Mouse (Mus musculus) liver, postnatal 0 days (tissue): ENCODE results near the gene Hoxc8. TPM values are rescaled to one million over a fixed set of nuclear protein-coding genes. Genes with fewer than 3 reads are reported as not detected.

Source experiments
- ATAC-seq: fragments of 200-750 bp; cut with Nextera tagmentation; 2 replicates; pipeline ENCODE4 v1.8.0; 2017; ENCODE audit warnings: mild to moderate bottlenecking, moderate library complexity
- DNase-seq: peaks from one replicate; pipeline ENCODE4 v3.0.0-alpha.2; 2016
- H3K27ac ChIP-seq: fragments of 300-500 bp; sonication (generic); 2 replicates; pipeline ENCODE4 v1.5.1; 2014; ENCODE audit warnings: antibody characterized with exemption, moderate library complexity, mild to moderate bottlenecking, low read depth
- H3K27me3 ChIP-seq: fragments of 300-500 bp; sonication (generic); 2 replicates; pipeline ENCODE4 v1.6.1; 2014; ENCODE audit warnings: low read length, control low read depth, mixed read lengths; ENCODE audit not compliant: insufficient read depth
- H3K36me3 ChIP-seq: fragments of 300-500 bp; sonication (generic); replicated peaks from 2 replicates; pipeline ENCODE4 v1.6.1; 2014; ENCODE audit warnings: mild to moderate bottlenecking, control low read depth, low read length, moderate library complexity, mixed read lengths; ENCODE audit not compliant: insufficient read depth
- H3K4me1 ChIP-seq: fragments of 300-500 bp; sonication (generic); 2 replicates; pipeline ENCODE4 v1.6.1; 2014; ENCODE audit warnings: antibody characterized with exemption, mild to moderate bottlenecking, control low read depth; ENCODE audit not compliant: insufficient read depth
- H3K4me2 ChIP-seq: fragments of 300-500 bp; sonication (generic); 2 replicates; pipeline ENCODE4 v1.6.1; 2014; ENCODE audit warnings: low read depth, mild to moderate bottlenecking, low read length, moderate library complexity, mixed read lengths
- H3K4me3 ChIP-seq: fragments of 300-500 bp; sonication (generic); 2 replicates; pipeline ENCODE4 v1.5.1; 2014; ENCODE audit warnings: low read depth, low read length
- H3K9ac ChIP-seq: fragments of 300-500 bp; sonication (generic); replicated peaks from 2 replicates; pipeline ENCODE4 v1.6.1; 2014; ENCODE audit warnings: mild to moderate bottlenecking, moderate library complexity
- H3K9me3 ChIP-seq: fragments of 300-500 bp; sonication (generic); 2 replicates; pipeline ENCODE4 v1.6.1; 2016; ENCODE audit warnings: mild to moderate bottlenecking, control low read depth, low read length, mixed read lengths
- CTCF ChIP-seq: sonication (generic); IDR thresholded peaks from 2 replicates; pipeline ENCODE4 v1.5.1; 2016; ENCODE audit warnings: antibody characterized with exemption, low read depth
- EP300 ChIP-seq: IDR thresholded peaks from 2 replicates; pipeline ENCODE4 v1.6.1; 2016; ENCODE audit warnings: antibody characterized with exemption, low read depth, mild to moderate bottlenecking
- WGBS: fragments of 180-500 bp; shearing (Covaris S2); extraction: QIAGEN DNeasy Blood & Tissue Kit; methylation state at CpG from one replicate; pipeline ENCODE4 v1.1.7; 2014; ENCODE audit not compliant: insufficient replicate concordance; 5-methylcytosine and 5-hydroxymethylcytosine counted together
- polyA plus RNA-seq: library from polyadenylated mRNA; unstranded; fragments of >200 nt; fragmentation: Nextera tagmentation; extraction: Ambion mirVana; gene quantifications from 2 replicates; pipeline ENCODE4 v1.2.1, GENCODE M21; 2015

Gene Hoxc8
- polyA plus RNA-seq, 1 experiment from 2014 or later, result not detected

DNA sequence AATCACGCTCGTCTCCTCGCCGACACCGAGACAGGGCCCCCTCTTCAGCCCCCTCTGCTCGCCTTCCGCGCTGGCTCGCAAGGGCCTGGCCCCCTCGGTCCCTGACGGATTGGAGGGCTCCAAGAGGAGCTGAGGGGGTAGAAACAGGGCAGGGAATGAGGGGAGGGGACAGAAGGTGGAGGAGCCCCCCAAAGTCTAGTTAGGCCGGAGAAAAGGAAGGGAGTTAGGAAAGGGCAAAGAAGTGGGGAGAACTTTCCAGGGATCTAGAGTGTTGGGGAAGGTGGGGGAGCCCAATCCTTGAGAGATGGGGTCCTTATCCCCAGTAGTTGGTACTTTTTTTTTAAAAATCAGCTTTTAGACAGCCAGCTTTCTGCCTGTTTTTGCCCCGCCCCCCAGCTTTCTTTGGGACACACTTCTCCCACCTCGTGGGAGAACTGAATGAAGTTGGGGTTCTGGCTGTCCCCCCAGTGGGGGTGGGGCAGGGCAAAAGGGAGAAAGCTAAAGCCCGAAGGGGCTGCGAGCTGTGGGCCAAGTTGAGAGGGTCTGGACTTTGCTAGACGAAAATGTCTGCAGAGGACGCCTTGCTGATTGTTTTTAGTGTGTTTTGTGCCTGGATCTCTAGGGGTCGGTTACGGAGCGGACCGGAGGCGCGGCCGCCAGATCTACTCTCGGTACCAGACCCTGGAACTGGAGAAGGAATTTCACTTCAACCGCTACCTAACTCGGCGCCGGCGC is 19.9 kb downstream of the Hoxc8 start:
- Histone ChIP-seq H3K27me3 (peaks cover 99% of the 10 kb centered on the region), H3K4me3 (no peak overlapping the region), H3K9ac (no peak overlapping the region), H3K4me1 (no peaks in the 10 kb centered on the region), H3K4me2 (no peak overlapping the region), H3K9me3 (no peaks in the 10 kb centered on the region), H3K27ac (no peak overlapping the region), H3K36me3 (no peaks in the 10 kb centered on the region)
- 4% methylated on average over 31 of the region's 31 CpGs for WGBS
- no peak for DNase-seq
- TF ChIP-seq CTCF, result no peak
- TF ChIP-seq EP300, result no peak
- ATAC-seq, result no peak

DNA sequence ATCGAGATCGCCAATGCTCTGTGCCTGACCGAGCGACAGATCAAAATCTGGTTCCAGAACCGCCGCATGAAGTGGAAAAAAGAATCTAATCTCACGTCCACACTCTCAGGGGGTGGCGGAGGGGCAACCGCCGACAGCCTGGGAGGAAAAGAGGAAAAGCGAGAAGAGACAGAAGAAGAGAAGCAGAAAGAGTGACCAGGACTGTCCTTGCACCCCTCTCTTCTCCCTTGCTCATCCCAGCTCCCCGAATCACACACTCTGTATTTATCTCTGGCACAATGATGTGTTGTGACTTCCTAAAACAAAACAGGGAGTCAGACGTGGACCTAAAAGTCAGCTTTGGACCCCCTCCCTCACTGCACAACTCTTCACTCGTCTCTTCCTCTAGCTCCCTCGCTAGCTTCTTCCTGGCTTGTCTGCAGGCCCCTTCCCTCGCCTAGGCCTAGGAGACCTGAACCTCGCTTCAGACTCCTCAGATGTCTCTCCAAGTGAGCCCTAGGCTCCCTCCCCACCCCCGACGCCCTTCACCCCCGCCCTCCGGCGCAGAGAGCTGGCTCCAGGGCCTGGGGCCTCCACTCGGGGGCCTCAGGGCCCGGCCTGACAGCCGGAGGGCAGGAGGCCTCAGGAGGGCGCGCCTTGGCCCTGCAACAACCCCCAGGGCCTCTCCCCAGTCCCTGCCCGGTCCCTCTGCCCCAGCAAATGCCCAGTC is 20.6 kb downstream of the Hoxc8 start:
- no peak for TF ChIP-seq EP300
- TF ChIP-seq CTCF, result no peak

DNA sequence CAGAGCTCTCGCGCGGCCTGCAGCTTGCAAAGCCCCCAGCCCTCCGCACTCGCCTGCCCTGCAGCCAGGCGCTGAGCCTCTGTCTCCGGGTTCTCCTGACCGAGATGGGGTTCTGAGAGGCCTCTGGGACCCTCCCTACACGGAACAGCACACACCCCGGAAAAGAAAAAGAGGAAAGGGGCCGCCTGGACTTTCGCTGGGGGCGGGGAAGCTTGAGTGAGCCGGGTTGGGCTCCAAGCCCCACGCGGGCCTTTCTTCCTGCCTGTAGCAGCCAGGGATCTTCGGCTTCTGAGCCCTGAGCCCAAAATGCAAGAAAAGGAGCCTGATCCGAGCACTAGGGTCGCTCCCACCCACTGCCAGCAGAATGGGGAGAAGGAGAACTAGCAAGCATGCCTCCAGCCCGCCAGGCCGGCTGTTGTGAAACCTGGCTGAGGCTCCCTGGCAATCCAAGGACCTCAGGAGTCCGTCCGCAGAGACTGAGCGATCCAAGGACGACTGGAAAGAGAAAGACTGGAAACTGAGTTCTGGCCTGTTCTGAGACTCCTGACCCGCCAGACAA is 21.6 kb downstream of the Hoxc8 start:
- DNase-seq (no peak), ATAC-seq (no peak)

More for the DNA sequence above, 20.6 kb downstream of the Hoxc8 start:
- Histone ChIP-seq H3K27me3 (peaks cover 99% of the 10 kb centered on the region), H3K9ac (no peak overlapping the region), H3K4me2 (no peak overlapping the region), H3K4me1 (no peaks in the 10 kb centered on the region), H3K9me3 (no peaks in the 10 kb centered on the region), H3K27ac (no peak overlapping the region), H3K36me3 (no peaks in the 10 kb centered on the region), H3K4me3 (no peak overlapping the region)
- whole genome bisulfite sequencing, result 3% methylated on average over 28 of the region's 28 CpGs
- ATAC-seq, result no peak
- no peak for DNase-seq

DNA sequence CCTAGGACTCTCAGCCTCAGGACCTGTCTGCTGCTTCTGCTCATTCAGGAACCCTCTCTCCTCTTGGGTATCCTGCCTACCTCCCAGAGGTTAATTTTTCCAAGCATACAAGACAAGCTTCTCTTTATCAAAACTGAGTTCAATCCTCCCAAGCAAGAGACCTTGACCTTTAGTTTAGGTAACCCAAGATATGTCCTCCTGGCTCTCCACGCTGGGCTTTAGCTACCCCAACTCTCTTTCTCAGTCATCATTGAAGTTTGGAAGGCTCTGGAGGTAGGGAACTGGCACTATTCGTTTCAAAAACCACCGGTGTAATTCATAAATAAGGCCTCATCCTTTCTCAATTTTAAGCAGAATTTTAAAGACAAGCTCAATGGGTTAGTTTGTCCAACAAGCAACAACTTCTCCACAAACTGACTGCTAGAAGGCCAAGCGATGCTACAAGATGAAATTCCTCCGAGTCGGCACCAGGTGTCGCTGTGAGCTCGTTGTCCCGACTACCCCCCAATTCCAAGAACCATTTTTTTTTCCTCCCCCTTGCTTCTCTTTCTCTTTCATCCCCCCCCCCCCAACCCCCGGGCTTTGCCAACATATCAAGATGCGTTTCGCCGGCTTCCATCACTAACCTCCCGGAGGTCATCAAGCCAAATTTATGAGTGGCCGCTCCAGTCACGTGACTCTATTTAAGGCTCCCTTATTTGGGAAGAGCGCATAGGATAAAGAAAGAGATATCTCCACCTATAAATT is 23.0 kb downstream of the Hoxc8 start:
- ATAC-seq, result no peak
- Histone ChIP-seq H3K36me3 (no peaks in the 10 kb centered on the region), H3K4me1 (no peaks in the 10 kb centered on the region), H3K9me3 (no peaks in the 10 kb centered on the region), H3K9ac (no peak overlapping the region), H3K4me2 (no peak overlapping the region), H3K27ac (no peak overlapping the region), H3K27me3 (peaks cover 98% of the 10 kb centered on the region), H3K4me3 (no peak overlapping the region)
- TF ChIP-seq CTCF (peak; percentile 70), EP300 (no peak)
- 5% methylated on average over 17 of the region's 17 CpGs for WGBS
- peak; percentile 56 for DNase-seq

More for the DNA sequence above, 21.6 kb downstream of the Hoxc8 start:
- Histone ChIP-seq H3K27ac (no peak overlapping the region), H3K27me3 (peaks cover 99% of the 10 kb centered on the region), H3K4me2 (no peak overlapping the region), H3K9me3 (no peaks in the 10 kb centered on the region), H3K9ac (no peak overlapping the region), H3K4me3 (no peak overlapping the region), H3K4me1 (no peaks in the 10 kb centered on the region), H3K36me3 (no peaks in the 10 kb centered on the region)
- WGBS, result 9% methylated on average over 26 of the region's 26 CpGs
- TF ChIP-seq EP300 (no peak), CTCF (no peak)

DNA sequence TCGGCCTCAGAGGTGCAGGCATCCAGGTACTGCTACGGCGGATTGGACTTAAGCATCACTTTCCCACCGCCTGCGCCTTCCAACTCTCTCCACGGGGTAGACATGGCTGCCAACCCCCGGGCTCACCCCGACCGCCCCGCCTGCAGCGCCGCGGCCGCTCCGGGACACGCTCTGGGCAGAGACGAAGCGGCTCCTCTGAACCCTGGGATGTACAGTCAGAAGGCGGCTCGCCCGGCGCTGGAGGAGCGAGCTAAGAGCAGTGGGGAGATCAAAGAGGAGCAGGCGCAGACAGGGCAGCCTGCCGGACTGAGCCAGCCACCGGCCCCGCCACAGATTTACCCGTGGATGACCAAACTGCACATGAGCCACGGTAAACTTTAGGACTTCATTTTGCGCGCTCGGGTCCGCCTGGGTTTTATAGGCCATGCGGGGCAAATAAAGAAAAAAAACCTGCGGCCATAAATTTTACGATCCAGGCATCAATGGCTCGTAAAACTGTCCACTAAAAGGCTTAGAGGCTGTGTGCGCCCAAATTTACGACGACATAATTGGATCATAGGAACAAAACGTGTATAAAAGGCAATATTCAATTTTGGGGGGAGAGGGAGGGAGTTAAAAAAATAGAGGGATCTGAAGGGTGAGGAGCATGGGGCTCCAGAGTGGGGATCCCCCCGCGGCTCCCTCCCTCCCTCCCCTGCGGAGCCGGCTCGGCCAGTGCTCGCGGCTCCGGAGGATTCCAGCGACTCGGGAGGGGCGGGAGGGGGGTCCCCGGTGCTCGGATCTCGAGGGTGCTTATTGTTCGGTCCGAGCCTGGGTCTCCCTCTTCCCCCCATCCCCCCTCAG is 24.0 kb downstream of the Hoxc8 start:
- peaks cover 98% of the 10 kb centered on the region for H3K27me3 ChIP-seq
- DNase-seq, result no peak
- H3K9ac ChIP-seq, result no peak overlapping the region
- no peaks in the 10 kb centered on the region for H3K4me1 ChIP-seq
- peak overlapping the region; percentile 8; the same call in 1 of the 2 replicates for H3K4me3 ChIP-seq
- no peaks in the 10 kb centered on the region for H3K9me3 ChIP-seq
- H3K4me2 ChIP-seq, result no peak overlapping the region; the same call in 1 of the 2 replicates
- H3K36me3 ChIP-seq, result no peaks in the 10 kb centered on the region
- no peak for ATAC-seq
- H3K27ac ChIP-seq, result no peak overlapping the region
- 2% methylated on average over 49 of the region's 57 CpGs for WGBS
- no peak for TF ChIP-seq CTCF
- TF ChIP-seq EP300, result no peak
